ENCODE assay signal across 14 mouse cellular contexts in the genomic region with DNA sequence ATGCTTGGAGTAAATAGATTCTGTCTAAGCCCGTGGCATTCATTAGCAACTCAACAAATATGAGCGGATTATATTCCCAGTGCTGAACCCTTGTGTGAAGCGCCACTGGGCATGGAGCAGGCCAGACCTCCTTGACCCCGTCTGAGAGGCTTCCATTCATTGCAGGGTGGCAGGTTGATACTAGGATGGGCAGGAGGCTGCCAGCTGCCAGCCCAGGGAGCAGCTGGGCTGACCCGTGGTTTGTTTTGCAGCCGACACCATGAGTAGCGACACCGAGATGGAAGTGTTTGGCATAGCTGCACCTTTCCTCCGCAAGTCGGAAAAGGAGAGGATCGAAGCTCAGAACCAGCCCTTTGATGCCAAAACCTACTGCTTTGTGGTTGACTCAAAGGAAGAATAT. TPM values are rescaled to one million over a fixed set of nuclear protein-coding genes. Genes with fewer than 3 reads are reported as not detected.
A peak's percentile ranks its signal among the peaks of the same experiment; 100 is the strongest.
DNase-seq lines count a peak whose midpoint lies in the region; ATAC-seq and TF ChIP-seq lines count a peak whose summit lies in the region.
"Had no signal": no experiment of that assay in that cellular context is flagged by ENCODE, and none has a peak within 500 bp of the region (broad histone marks: within the 10 kb centered on the region; RNA-seq: fewer than 3 reads in every experiment).

No protein-coding gene starts in this region.

- no peak overlapping the region for H3K27ac ChIP-seq in limb, embryonic 13.5 days
- no peak overlapping the region for H3K27ac ChIP-seq in limb, embryonic 10.5 days
- no peak overlapping the region for H3K27ac ChIP-seq in hindbrain, embryonic 13.5 days
- H3K27ac ChIP-seq: left cerebral cortex, adult 2 months; liver, embryonic 12.5 days had no signal

- peaks cover 22% of the 10 kb centered on the region for H3K27me3 ChIP-seq in limb, embryonic 13.5 days
- peaks cover 26% of the 10 kb centered on the region for H3K27me3 ChIP-seq in limb, embryonic 10.5 days (ENCODE audit: low read depth, poor library complexity, severe bottlenecking)
- peaks cover 24% of the 10 kb centered on the region for H3K27me3 ChIP-seq in hindbrain, embryonic 13.5 days
- no peaks in the 10 kb centered on the region for H3K27me3 ChIP-seq in myocyte (ENCODE audit: control insufficient read depth, insufficient read depth, insufficient read length)

- H3K9me3 ChIP-seq in limb, embryonic 13.5 days = no peaks in the 10 kb centered on the region
- no peaks in the 10 kb centered on the region for H3K9me3 ChIP-seq in limb, embryonic 10.5 days (replicated peaks)
- no peaks in the 10 kb centered on the region for H3K9me3 ChIP-seq in hindbrain, embryonic 13.5 days
- H3K9me3 ChIP-seq: heart, embryonic 12.5 days; liver, embryonic 12.5 days had no signal

- H3K4me3 ChIP-seq in limb, embryonic 13.5 days = 0 out of 2 replicates have a peak overlapping the region, but pooled peaks have one; percentile 4
- no peak overlapping the region for H3K4me3 ChIP-seq in limb, embryonic 10.5 days
- H3K4me3 ChIP-seq in hindbrain, embryonic 13.5 days = no peak overlapping the region
- peak overlapping the region; percentile 43 for H3K4me3 ChIP-seq in myocyte
- H3K4me3 ChIP-seq: heart, embryonic 12.5 days; left cerebral cortex, adult 2 months; liver, embryonic 12.5 days had no signal

- peak; percentile 56 for TF ChIP-seq POLR2A in myocyte (IDR thresholded peaks at IDR 0.05; ENCODE audit: insufficient read length, low read depth)

- H3K4me2 ChIP-seq in limb, embryonic 13.5 days (replicated peaks) = no peak overlapping the region
- 0 out of 2 replicates have a peak overlapping the region, but pooled peaks have one; percentile 0 for H3K4me2 ChIP-seq in hindbrain, embryonic 13.5 days
- H3K4me2 ChIP-seq in myocyte (ENCODE audit: low read depth) = peak overlapping the region; percentile 65
- H3K4me2 ChIP-seq: heart, embryonic 12.5 days; liver, embryonic 12.5 days had no signal

- no peaks in the 10 kb centered on the region; the same call in 1 of the 2 replicates for H3K4me1 ChIP-seq in limb, embryonic 13.5 days
- peaks cover 16% of the 10 kb centered on the region for H3K4me1 ChIP-seq in limb, embryonic 10.5 days
- peaks cover 18% of the 10 kb centered on the region for H3K4me1 ChIP-seq in hindbrain, embryonic 13.5 days (replicated peaks)

- H3K36me3 ChIP-seq in limb, embryonic 13.5 days = no peaks in the 10 kb centered on the region
- no peaks in the 10 kb centered on the region for H3K36me3 ChIP-seq in limb, embryonic 10.5 days
- H3K36me3 ChIP-seq in hindbrain, embryonic 13.5 days = no peaks in the 10 kb centered on the region
- H3K36me3 ChIP-seq in myocyte (ENCODE audit: control insufficient read depth, insufficient read depth) = no peaks in the 10 kb centered on the region
- H3K36me3 ChIP-seq: heart, embryonic 12.5 days; liver, embryonic 12.5 days had no signal

- ATAC-seq in limb, embryonic 13.5 days (ENCODE audit: low FRiP score, low read depth) = no peak
- ATAC-seq in hindbrain, embryonic 13.5 days (ENCODE audit: low FRiP score) = no peak
- ATAC-seq in erythroblast, adult 5-6 weeks (replicated peaks; ENCODE audit: low FRiP score, poor library complexity, severe bottlenecking) = no peak

- peak overlapping the region; percentile 15 for H3ac ChIP-seq in myocyte (ENCODE audit: control insufficient read depth, insufficient read length)

- no peaks in the 10 kb centered on the region for H3K79me2 ChIP-seq in myocyte (ENCODE audit: control insufficient read depth, insufficient read depth)

- 71% methylated on average over 11 of the region's 11 CpGs for WGBS in limb, embryonic 13.5 days
- WGBS in limb, embryonic 10.5 days = 74% methylated on average over 11 of the region's 11 CpGs
- WGBS in hindbrain, embryonic 13.5 days = 37% methylated on average over 11 of the region's 11 CpGs

- H3K9ac ChIP-seq in limb, embryonic 13.5 days = no peak overlapping the region
- no peak overlapping the region for H3K9ac ChIP-seq in hindbrain, embryonic 13.5 days
- H3K9ac ChIP-seq: heart, embryonic 12.5 days; liver, embryonic 12.5 days had no signal

- DNase-seq in cerebellum, postnatal 10 days = peak; percentile 19 to 28
- DNase-seq in cerebellum, postnatal 14 days = no peak
- DNase-seq in limb, embryonic 10.5 days (ENCODE audit: low spot score) = no peak
- DNase-seq in cerebellum, adult 9-11 months = no peak

TF ChIP-seq in myocyte, 11 proteins besides CTCF, POLR2A, EP300 and RAD21:
- TF ChIP-seq USF1 (IDR thresholded peaks at IDR 0.05; ENCODE audit: low read depth) (no peak), CEBPB (IDR thresholded peaks at IDR 0.05; ENCODE audit: insufficient read depth, poor library complexity, severe bottlenecking) (no peak), REST (IDR thresholded peaks at IDR 0.05; ENCODE audit: insufficient read depth, insufficient read length) (no peak), SRF (IDR thresholded peaks at IDR 0.05; ENCODE audit: control insufficient read depth, insufficient read length, low read depth) (no peak), TCF3 (IDR thresholded peaks at IDR 0.05; ENCODE audit: insufficient read length, low read depth) (peak; percentile 82), POLR2AphosphoS2 (IDR thresholded peaks at IDR 0.05; ENCODE audit: insufficient read length, low read depth) (peak; percentile 49), MYOG (IDR thresholded peaks at IDR 0.05; ENCODE audit: control insufficient read depth in 1 of 3, insufficient read depth in 1 of 3, insufficient read length in 2 of 3, low read depth in 2 of 3) (peak; percentile 82 to 97 (median 89)), MYOD1 (IDR thresholded peaks at IDR 0.05; ENCODE audit: control insufficient read depth in 1 of 3, insufficient read length in 2 of 3, low read depth in 2 of 3) (peak in 2 of 3 experiments; percentile 83 to 89), TCF12 (IDR thresholded peaks at IDR 0.05; ENCODE audit: insufficient read depth, poor library complexity, severe bottlenecking) (peak; percentile 28), E2F4 (IDR thresholded peaks at IDR 0.05; ENCODE audit: insufficient read depth) (no peak), MAX (IDR thresholded peaks at IDR 0.05; ENCODE audit: low read depth) (no peak)
TF ChIP-seq in myocyte: peak in this region for 5.

RNA-seq across cellular contexts. Expression of gene Myh3, which starts 1.6 kb away (rescaled TPM):
- polyA plus RNA-seq in limb, embryonic 13.5 days (2015; fragmentation: Nextera tagmentation; extraction: Ambion mirVana) = 85.0 and 101 TPM in 2 replicates
- 0.24 and 0.78 TPM in 2 replicates for polyA plus RNA-seq in limb, embryonic 10.5 days (2016; fragmentation: Nextera tagmentation; extraction: Ambion mirVana)
- 0.89 and 1.8 TPM in 2 replicates for polyA plus RNA-seq in hindbrain, embryonic 13.5 days (2015; fragmentation: Nextera tagmentation; extraction: Ambion mirVana)
- 876 TPM for polyA plus RNA-seq in myocyte (2012; fragmentation: generic; extraction: Trizol)
- not detected in 2 replicates for total RNA-seq in erythroblast, adult 5-6 weeks (2015; ENCODE audit: low replicate concordance)
- not detected in 2 replicates for total RNA-seq in erythroblast, adult 5-6 weeks (2017; ENCODE audit: low replicate concordance)
- total RNA-seq: granulocyte monocyte progenitor cell, adult 5-6 weeks; heart, postnatal 14 days; megakaryocyte-erythroid progenitor cell, adult 5-6 weeks had no signal

RNA-seq across cellular contexts. Expression of gene Sco1, which starts 27.3 kb away (rescaled TPM):
- polyA plus RNA-seq in limb, embryonic 13.5 days (2015; fragmentation: Nextera tagmentation; extraction: Ambion mirVana) = 20.0 and 21.3 TPM in 2 replicates
- 22.8 and 24.7 TPM in 2 replicates for polyA plus RNA-seq in limb, embryonic 10.5 days (2016; fragmentation: Nextera tagmentation; extraction: Ambion mirVana)
- 13.1 and 14.1 TPM in 2 replicates for polyA plus RNA-seq in hindbrain, embryonic 13.5 days (2015; fragmentation: Nextera tagmentation; extraction: Ambion mirVana)
- 14.7 TPM for polyA plus RNA-seq in myocyte (2012; fragmentation: generic; extraction: Trizol)
- total RNA-seq in erythroblast, adult 5-6 weeks (2015; ENCODE audit: low replicate concordance) = 2.7 and 2.9 TPM in 2 replicates
- total RNA-seq in erythroblast, adult 5-6 weeks (2017; ENCODE audit: low replicate concordance) = 4.0 and 4.9 TPM in 2 replicates

RNA-seq across cellular contexts. Expression of gene Adprm, which starts 27.3 kb away (rescaled TPM):
- 34.8 and 36.5 TPM in 2 replicates for polyA plus RNA-seq in limb, embryonic 13.5 days (2015; fragmentation: Nextera tagmentation; extraction: Ambion mirVana)
- 31.3 and 34.0 TPM in 2 replicates for polyA plus RNA-seq in limb, embryonic 10.5 days (2016; fragmentation: Nextera tagmentation; extraction: Ambion mirVana)
- polyA plus RNA-seq in hindbrain, embryonic 13.5 days (2015; fragmentation: Nextera tagmentation; extraction: Ambion mirVana) = 34.5 and 35.2 TPM in 2 replicates
- polyA plus RNA-seq in myocyte (2012; fragmentation: generic; extraction: Trizol) = 13.1 TPM
- 9.6 and 13.2 TPM in 2 replicates for total RNA-seq in erythroblast, adult 5-6 weeks (2015; ENCODE audit: low replicate concordance)
- 8.3 and 8.5 TPM in 2 replicates for total RNA-seq in erythroblast, adult 5-6 weeks (2017; ENCODE audit: low replicate concordance)

RNA-seq across cellular contexts. Expression of gene Tmem220, which starts 54.8 kb away (rescaled TPM):
- 1.6 and 2.1 TPM in 2 replicates for polyA plus RNA-seq in limb, embryonic 13.5 days (2015; fragmentation: Nextera tagmentation; extraction: Ambion mirVana)
- polyA plus RNA-seq in limb, embryonic 10.5 days (2016; fragmentation: Nextera tagmentation; extraction: Ambion mirVana) = 1.1 and 2.0 TPM in 2 replicates
- polyA plus RNA-seq in hindbrain, embryonic 13.5 days (2015; fragmentation: Nextera tagmentation; extraction: Ambion mirVana) = 0.93 and 1.0 TPM in 2 replicates
- 0.70 TPM for polyA plus RNA-seq in myocyte (2012; fragmentation: generic; extraction: Trizol)
- total RNA-seq in erythroblast, adult 5-6 weeks (2015; ENCODE audit: low replicate concordance) = not detected in 2 replicates
- total RNA-seq in erythroblast, adult 5-6 weeks (2017; ENCODE audit: low replicate concordance) = not detected in 2 replicates

Comparison
In these comparisons a context has a peak if more than half of its experiments do, and no peak if none do; other contexts are left out.
1. DNase-seq: peak in cerebellum, postnatal 10 days (2 of 2); none in cerebellum, postnatal 14 days (0 of 2), limb, embryonic 10.5 days (single experiment) and cerebellum, adult 9-11 months (single experiment).
2. H3K4me3 ChIP-seq: peak in limb, embryonic 13.5 days (single experiment) and myocyte (single experiment); none in limb, embryonic 10.5 days (single experiment) and hindbrain, embryonic 13.5 days (single experiment).
3. RNA of gene Myh3, which starts 1.6 kb away (polyA plus RNA-seq): 876 TPM in myocyte (single experiment) and 85.0 to 101 TPM in limb, embryonic 13.5 days; 0.89 to 1.8 TPM in hindbrain, embryonic 13.5 days and 0.24 to 0.78 TPM in limb, embryonic 10.5 days; every median in the first group is over 10 times any median in the second.